Mouse (Mus musculus) E14TG2a.4 (cell line): ENCODE measurements around the gene Rpp21.

Source experiments
- H3K27me3 ChIP-seq: 2 replicates; pipeline ENCODE4 v1.6.1; 2014; ENCODE audit warnings: low read length, control low read depth; ENCODE audit not compliant: insufficient read depth
- H3K36me3 ChIP-seq: 2 replicates; pipeline ENCODE4 v1.6.1; 2014; ENCODE audit warnings: low read length, control low read depth; ENCODE audit not compliant: insufficient read depth
- H3K4me1 ChIP-seq: replicated peaks from 2 replicates; pipeline ENCODE4 v1.6.1; 2014; ENCODE audit warnings: low read depth, low read length, control low read depth
- H3K4me3 ChIP-seq: replicated peaks from 2 replicates; pipeline ENCODE4 v1.5.1; 2014; ENCODE audit warnings: mild to moderate bottlenecking, low read length
- H3K9me3 ChIP-seq: 2 replicates; pipeline ENCODE4 v1.6.1; 2014; ENCODE audit warnings: low read length, control low read depth
- CTCF ChIP-seq: conservative IDR thresholded peaks from 2 replicates; pipeline ENCODE4 v1.5.1; 2014; ENCODE audit warnings: low read length
- NANOG ChIP-seq: IDR thresholded peaks from 2 replicates; pipeline ENCODE4 v1.6.1; 2014; ENCODE audit warnings: borderline replicate concordance, low read length, mixed read lengths
- POU5F1 ChIP-seq: IDR thresholded peaks from 2 replicates; pipeline ENCODE4 v1.6.1; 2014; ENCODE audit warnings: low read length, borderline replicate concordance

Gene Rpp21

GRCm38 (mm10) chr17:36270956-36271585 is 13.2 kb upstream of the Rpp21 start:
- Histone ChIP-seq H3K4me1 (peaks cover 38% of the 10 kb centered on the region), H3K9me3 (no peaks in the 10 kb centered on the region), H3K27me3 (no peaks in the 10 kb centered on the region), H3K36me3 (peaks cover 65% of the 10 kb centered on the region), H3K4me3 (peak overlapping the region; percentile 97)
- TF ChIP-seq POU5F1 (no peak), CTCF (no peak), NANOG (no peak)

- no peaks in the 10 kb centered on the region for H3K27me3 ChIP-seq
- TF ChIP-seq CTCF (peak; percentile 24; the same call in 1 of the 2 replicates), POU5F1 (no peak), NANOG (no peak)
- H3K4me1 ChIP-seq = peaks cover 29% of the 10 kb centered on the region
Observed at GRCm38 (mm10) chr17:36265834-36266233, 8.0 kb upstream of the Rpp21 start.

GRCm38 (mm10) chr17:36264273-36264925 is 6.5 kb upstream of the Rpp21 start:
- Histone ChIP-seq H3K27me3 (no peaks in the 10 kb centered on the region), H3K4me3 (no peak overlapping the region), H3K9me3 (no peaks in the 10 kb centered on the region), H3K36me3 (peaks cover 88% of the 10 kb centered on the region), H3K4me1 (peaks cover 25% of the 10 kb centered on the region)
- TF ChIP-seq NANOG (no peak), POU5F1 (no peak), CTCF (no peak)

More at GRCm38 (mm10) chr17:36265834-36266233, 8.0 kb upstream of the Rpp21 start:
- H3K4me3 ChIP-seq = no peak overlapping the region
- H3K36me3 ChIP-seq = peaks cover 74% of the 10 kb centered on the region
- H3K9me3 ChIP-seq = no peaks in the 10 kb centered on the region

GRCm38 (mm10) chr17:36261511-36262166 is 3.8 kb upstream of the Rpp21 start:
- Histone ChIP-seq H3K4me1 (peaks cover 36% of the 10 kb centered on the region), H3K27me3 (no peaks in the 10 kb centered on the region), H3K4me3 (no peak overlapping the region), H3K36me3 (peaks cover 76% of the 10 kb centered on the region), H3K9me3 (no peaks in the 10 kb centered on the region)
- TF ChIP-seq NANOG (no peak), POU5F1 (no peak), CTCF (no peak)

GRCm38 (mm10) chr17:36257241-36257947 is 475 bp downstream of the Rpp21 start:
- Histone ChIP-seq H3K36me3 (peaks cover 55% of the 10 kb centered on the region), H3K4me3 (peak overlapping the region; percentile 96)
- TF ChIP-seq POU5F1 = no peak
- TF ChIP-seq CTCF = peak; percentile 39; the same call in 1 of the 2 replicates
- TF ChIP-seq NANOG = no peak

GRCm38 (mm10) chr17:36253087-36253600 is 4.7 kb downstream of the Rpp21 start:
- peaks cover 36% of the 10 kb centered on the region for H3K27me3 ChIP-seq
- H3K4me1 ChIP-seq = peaks cover 37% of the 10 kb centered on the region
- H3K4me3 ChIP-seq = no peak overlapping the region
- peaks cover 15% of the 10 kb centered on the region for H3K36me3 ChIP-seq
- H3K9me3 ChIP-seq = no peaks in the 10 kb centered on the region
- no peak for TF ChIP-seq CTCF
- TF ChIP-seq POU5F1 = no peak
- TF ChIP-seq NANOG = peak; percentile 88

More at GRCm38 (mm10) chr17:36257241-36257947, 475 bp downstream of the Rpp21 start:
- Histone ChIP-seq H3K4me1 (peaks cover 39% of the 10 kb centered on the region), H3K27me3 (peaks cover 3% of the 10 kb centered on the region), H3K9me3 (no peaks in the 10 kb centered on the region)

GRCm38 (mm10) chr17:36252250-36252876 is 5.5 kb downstream of the Rpp21 start:
- TF ChIP-seq CTCF = no peak
- no peak for TF ChIP-seq POU5F1
- no peak for TF ChIP-seq NANOG
- peaks cover 35% of the 10 kb centered on the region for H3K4me1 ChIP-seq
- H3K36me3 ChIP-seq = peaks cover 15% of the 10 kb centered on the region
- H3K27me3 ChIP-seq = peaks cover 39% of the 10 kb centered on the region
- H3K4me3 ChIP-seq = peak overlapping the region; percentile 52
- H3K9me3 ChIP-seq = no peaks in the 10 kb centered on the region

- Histone ChIP-seq H3K4me3 (peak overlapping the region; percentile 78), H3K4me1 (peaks cover 25% of the 10 kb centered on the region), H3K9me3 (peaks cover 25% of the 10 kb centered on the region), H3K27me3 (peaks cover 39% of the 10 kb centered on the region), H3K36me3 (no peaks in the 10 kb centered on the region)
- TF ChIP-seq CTCF = no peak
- TF ChIP-seq NANOG = no peak
- no peak for TF ChIP-seq POU5F1
Observed at GRCm38 (mm10) chr17:36248886-36249285, 9.0 kb downstream of the Rpp21 start.
